In genomic region chr11:67558772-67559448, GRCm38 (mm10) we compare ENCODE assay signal across 15 mouse cellular contexts.
DNase-seq lines count a peak whose midpoint lies in the region; ATAC-seq and TF ChIP-seq lines count a peak whose summit lies in the region.
"Had no signal": no experiment of that assay in that cellular context is flagged by ENCODE, and none has a peak within 500 bp of the region (broad histone marks: within the 10 kb centered on the region; RNA-seq: fewer than 3 reads in every experiment).

No protein-coding gene starts in this region.

- no peak for TF ChIP-seq CTCF in lung, postnatal 0 days (IDR thresholded peaks at IDR 0.05)
- no peak for TF ChIP-seq CTCF in stomach, postnatal 0 days (IDR thresholded peaks at IDR 0.05; ENCODE audit: low read depth)

- DNase-seq in heart, postnatal 4 days: peak; percentile 22
- no peak for DNase-seq in heart, adult 11 months
- no peak for DNase-seq in lung, postnatal 25 days (ENCODE audit: low spot score)
- peak; percentile 68 for DNase-seq in lung, postnatal 0 days (ENCODE audit: low spot score)
- no peak for DNase-seq in stomach, postnatal 0 days (ENCODE audit: low spot score)
- DNase-seq in cerebellum, adult 9-10 months: no peak
- DNase-seq in spleen, postnatal 14 days (ENCODE audit: low spot score in 2 of 2): no peak
- DNase-seq: adrenal gland, adult 2 months; cerebellum, postnatal 36 days; left cerebral cortex, postnatal 4 days; right cerebral cortex, postnatal 4 days; thymus, postnatal 36 days had no signal

- no peak overlapping the region for H3K4me2 ChIP-seq in lung, embryonic 16.5 days (ENCODE audit: low read depth, low read length)
- H3K4me2 ChIP-seq in lung, postnatal 0 days (replicated peaks; ENCODE audit: low read depth, low read length): no peak overlapping the region
- no peak overlapping the region for H3K4me2 ChIP-seq in stomach, postnatal 0 days (replicated peaks; ENCODE audit: low read depth)
- H3K4me2 ChIP-seq: neural tube, embryonic 12.5 days had no signal

- H3K4me1 ChIP-seq in lung, embryonic 16.5 days (replicated peaks; ENCODE audit: control insufficient read depth, insufficient read depth, low read length): peaks cover 5% of the 10 kb centered on the region; the same call in 1 of the 2 replicates
- H3K4me1 ChIP-seq in lung, postnatal 0 days (ENCODE audit: insufficient read depth, low read depth, low read length): peaks cover 16% of the 10 kb centered on the region; the same call in 1 of the 2 replicates
- H3K4me1 ChIP-seq in stomach, postnatal 0 days (replicated peaks; ENCODE audit: control insufficient read depth, insufficient read depth): peaks cover 2% of the 10 kb centered on the region; the same call in 1 of the 2 replicates
- H3K4me1 ChIP-seq: neural tube, embryonic 12.5 days had no signal

- H3K9me3 ChIP-seq in lung, embryonic 16.5 days (ENCODE audit: control insufficient read depth, low read length): no peaks in the 10 kb centered on the region
- H3K9me3 ChIP-seq in lung, postnatal 0 days (ENCODE audit: low read length): no peaks in the 10 kb centered on the region
- H3K9me3 ChIP-seq in stomach, postnatal 0 days (ENCODE audit: control insufficient read depth, low read length): no peaks in the 10 kb centered on the region
- H3K9me3 ChIP-seq: neural tube, embryonic 12.5 days had no signal

- WGBS in lung, embryonic 16.5 days: 21% methylated on average over 9 of the region's 9 CpGs
- WGBS in lung, postnatal 0 days: 24% methylated on average over 9 of the region's 9 CpGs
- WGBS in stomach, postnatal 0 days: 38% methylated on average over 9 of the region's 9 CpGs

- H3K36me3 ChIP-seq in lung, embryonic 16.5 days (ENCODE audit: control insufficient read depth, insufficient read depth, low read length): no peaks in the 10 kb centered on the region
- no peaks in the 10 kb centered on the region for H3K36me3 ChIP-seq in lung, postnatal 0 days (ENCODE audit: insufficient read depth, low read length)
- H3K36me3 ChIP-seq in stomach, postnatal 0 days (ENCODE audit: control insufficient read depth, insufficient read depth, low read length): no peaks in the 10 kb centered on the region
- H3K36me3 ChIP-seq: neural tube, embryonic 12.5 days had no signal

- H3K27ac ChIP-seq in lung, embryonic 16.5 days (ENCODE audit: low read length): peak overlapping the region; percentile 59
- H3K27ac ChIP-seq in lung, postnatal 0 days (ENCODE audit: low read length): peak overlapping the region; percentile 69
- H3K27ac ChIP-seq in stomach, postnatal 0 days (replicated peaks): peak overlapping the region; percentile 73
- H3K27ac ChIP-seq: neural tube, embryonic 12.5 days had no signal

- H3K4me3 ChIP-seq in lung, embryonic 16.5 days (ENCODE audit: low read length): no peak overlapping the region
- no peak overlapping the region for H3K4me3 ChIP-seq in lung, postnatal 0 days (ENCODE audit: low read depth, low read length)
- H3K4me3 ChIP-seq in stomach, postnatal 0 days (ENCODE audit: low read depth, low read length): no peak overlapping the region
- H3K4me3 ChIP-seq: neural tube, embryonic 12.5 days had no signal

- peak; percentile 63 for ATAC-seq in lung, embryonic 16.5 days (ENCODE audit: low read depth)
- ATAC-seq in lung, postnatal 0 days: peak; percentile 74
- no peak for ATAC-seq in stomach, postnatal 0 days (ENCODE audit: low FRiP score, low TSS enrichment)
- ATAC-seq: intestine, embryonic 16.5 days had no signal

- TF ChIP-seq EP300 in lung, postnatal 0 days (IDR thresholded peaks at IDR 0.05): peak; percentile 22; the same call in 1 of the 2 replicates
- TF ChIP-seq EP300 in stomach, postnatal 0 days (optimal IDR thresholded peaks at IDR 0.05): no peak

- H3K9ac ChIP-seq in lung, embryonic 16.5 days (ENCODE audit: low read length): no peak overlapping the region
- no peak overlapping the region for H3K9ac ChIP-seq in lung, postnatal 0 days (replicated peaks; ENCODE audit: low read depth)
- H3K9ac ChIP-seq in stomach, postnatal 0 days (ENCODE audit: low read length): 0 out of 2 replicates have a peak overlapping the region, but pooled peaks have one; percentile 18
- H3K9ac ChIP-seq: neural tube, embryonic 12.5 days had no signal

- H3K27me3 ChIP-seq in lung, embryonic 16.5 days (ENCODE audit: control insufficient read depth, insufficient read depth, low read depth, low read length): no peaks in the 10 kb centered on the region
- no peaks in the 10 kb centered on the region for H3K27me3 ChIP-seq in lung, postnatal 0 days (replicated peaks; ENCODE audit: insufficient read depth, low read length)
- no peaks in the 10 kb centered on the region for H3K27me3 ChIP-seq in stomach, postnatal 0 days (ENCODE audit: control insufficient read depth, insufficient read depth, low read length)
- H3K27me3 ChIP-seq: neural tube, embryonic 12.5 days had no signal

Comparison
In these comparisons a context has a peak if more than half of its experiments do, and no peak if none do; other contexts are left out.
1. DNase-seq: peak in heart, postnatal 4 days (single experiment) and lung, postnatal 0 days (single experiment); none in heart, adult 11 months (single experiment), lung, postnatal 25 days (single experiment), stomach, postnatal 0 days (single experiment), cerebellum, adult 9-10 months (single experiment) and spleen, postnatal 14 days (0 of 2).
2. Peak in every context shown above with its lines, with median percentiles within 50 percentile points of each other: H3K27ac ChIP-seq.